Mouse (Mus musculus): Measurements from ENCODE around the gene Zfp987. TPM values are rescaled to one million over a fixed set of nuclear protein-coding genes. Genes with fewer than 3 reads are reported as not detected.
"Not testable (repeated sequence)": the region's sequence is repeated elsewhere in the genome, so short reads cannot be mapped to it uniquely, and the experiment has no call there.

The Zfp987 gene
- polyA plus RNA-seq, 1 experiment from 2014 or later = 0.35 TPM

- not testable (repeated sequence) for H3K4me3 ChIP-seq (ENCODE audit: low read length); ATAC-seq (ENCODE audit: low FRiP score, low TSS enrichment); H3K4me1 ChIP-seq (ENCODE audit: control insufficient read depth, insufficient read depth, low read length); H3K9ac ChIP-seq (ENCODE audit: low read depth, low read length); H3K27ac ChIP-seq (ENCODE audit: low read depth, low read length); H3K27me3 ChIP-seq (ENCODE audit: control insufficient read depth, insufficient read depth, low read length); H3K36me3 ChIP-seq (ENCODE audit: control insufficient read depth, insufficient read depth, low read length); H3K4me2 ChIP-seq (replicated peaks; ENCODE audit: low read depth, low read length); H3K9me3 ChIP-seq (ENCODE audit: control insufficient read depth, low read length)
- 80% methylated on average over 3 of the region's 3 CpGs for WGBS
These were observed 70.2 kb downstream of the Zfp987 start for GRCm38 (mm10) chr4:146167202-146167832.

DNA sequence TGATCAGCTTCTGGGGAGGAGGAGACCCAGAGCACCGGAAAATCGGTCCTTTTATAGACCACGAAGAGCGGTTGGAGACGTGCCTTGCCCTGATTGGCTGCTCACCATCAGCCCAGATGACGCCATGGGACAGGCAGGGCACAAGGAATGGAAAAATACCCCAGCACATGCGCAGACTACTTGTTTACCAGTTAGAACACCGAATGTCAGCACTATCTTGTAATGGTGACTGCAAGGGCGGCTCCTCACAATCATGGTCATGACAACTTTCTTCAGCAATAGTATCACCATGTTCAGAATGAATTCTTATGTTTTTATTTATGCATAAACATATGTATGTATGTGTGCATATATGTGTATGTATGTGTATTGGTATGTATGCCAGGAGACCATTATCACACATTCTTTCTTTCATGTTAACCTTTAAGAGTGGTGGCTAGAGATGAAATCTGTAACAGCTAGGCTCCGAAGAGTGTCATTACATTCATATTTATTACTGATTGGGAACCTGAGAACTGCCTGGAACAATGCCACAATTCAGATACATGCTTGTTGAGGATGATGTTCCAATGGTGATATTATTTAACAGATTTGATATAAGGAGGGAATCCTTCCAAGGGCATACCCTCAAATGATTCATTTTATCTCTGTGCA lies 70.9 kb downstream of the Zfp987 start:
- H3K27me3 ChIP-seq (ENCODE audit: control insufficient read depth, insufficient read depth, low read length); H3K27ac ChIP-seq (ENCODE audit: low read depth, low read length); H3K36me3 ChIP-seq (ENCODE audit: control insufficient read depth, insufficient read depth, low read length); H3K9me3 ChIP-seq (ENCODE audit: control insufficient read depth, low read length); H3K9ac ChIP-seq (ENCODE audit: low read depth, low read length); H3K4me3 ChIP-seq (ENCODE audit: low read length); H3K4me1 ChIP-seq (ENCODE audit: control insufficient read depth, insufficient read depth, low read length); H3K4me2 ChIP-seq (replicated peaks; ENCODE audit: low read depth, low read length): not testable (repeated sequence)
- 80% methylated on average over 10 of the region's 10 CpGs for WGBS
- 0 out of 2 replicates have a peak, but pooled peaks have one; percentile 60 for ATAC-seq (ENCODE audit: low FRiP score, low TSS enrichment)

DNA sequence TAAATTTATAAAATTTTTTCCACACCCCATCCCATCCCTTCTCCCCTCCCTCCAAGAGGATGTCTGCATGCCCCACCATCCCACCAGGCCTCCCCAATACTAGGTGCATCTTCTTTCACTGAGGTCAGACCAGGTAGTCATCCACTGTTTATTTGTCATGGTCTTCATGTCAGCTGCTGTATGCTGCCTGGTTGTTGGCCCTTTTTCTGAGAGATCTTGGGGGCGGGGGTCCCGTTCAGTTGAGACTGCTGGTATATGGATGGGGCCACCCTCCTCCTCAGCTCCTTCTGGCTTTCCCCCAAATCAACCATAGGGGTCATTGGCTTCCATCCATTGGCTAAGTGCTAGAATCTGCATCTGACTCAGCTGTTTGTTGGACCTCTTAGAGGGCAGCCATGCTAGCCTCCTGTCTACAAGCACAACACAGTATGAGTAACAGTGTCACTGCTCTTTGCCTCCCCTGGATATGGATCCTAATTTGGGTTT lies 71.7 kb downstream of the Zfp987 start:
- H3K9ac ChIP-seq (ENCODE audit: low read depth, low read length); H3K27ac ChIP-seq (ENCODE audit: low read depth, low read length); H3K27me3 ChIP-seq (ENCODE audit: control insufficient read depth, insufficient read depth, low read length); H3K36me3 ChIP-seq (ENCODE audit: control insufficient read depth, insufficient read depth, low read length); H3K4me2 ChIP-seq (replicated peaks; ENCODE audit: low read depth, low read length); H3K4me1 ChIP-seq (ENCODE audit: control insufficient read depth, insufficient read depth, low read length); H3K4me3 ChIP-seq (ENCODE audit: low read length): not testable (repeated sequence)
- peaks cover 15% of the 10 kb centered on the region for H3K9me3 ChIP-seq (ENCODE audit: control insufficient read depth, low read length)
- ATAC-seq (ENCODE audit: low FRiP score, low TSS enrichment) = peak; percentile 69; the same call in 1 of the 2 replicates
- WGBS = no CpG with 5 or more reads among the region's 2 CpGs

- H3K4me3 ChIP-seq (ENCODE audit: low read length); H3K27me3 ChIP-seq (ENCODE audit: control insufficient read depth, insufficient read depth, low read length); H3K36me3 ChIP-seq (ENCODE audit: control insufficient read depth, insufficient read depth, low read length); H3K4me2 ChIP-seq (replicated peaks; ENCODE audit: low read depth, low read length); H3K27ac ChIP-seq (ENCODE audit: low read depth, low read length); H3K4me1 ChIP-seq (ENCODE audit: control insufficient read depth, insufficient read depth, low read length); H3K9ac ChIP-seq (ENCODE audit: low read depth, low read length); H3K9me3 ChIP-seq (ENCODE audit: control insufficient read depth, low read length): not testable (repeated sequence)
- peak; percentile 64; the same call in 1 of the 2 replicates for ATAC-seq (ENCODE audit: low FRiP score, low TSS enrichment)
- WGBS = 65% methylated on average over 3 of the region's 4 CpGs
These were observed 76.5 kb downstream of the Zfp987 start for GRCm38 (mm10) chr4:146173378-146174226.

Other genes starting within 250 kb of the Zfp987 start
- gene Zfp986, start 228.5 kb upstream of the Zfp987 start, polyA plus RNA-seq (2014; fragmentation: Nextera tagmentation; extraction: Ambion mirVana) = not detected in 2 replicates
- not detected in 2 replicates for gene Zfp600, start 59.5 kb downstream of the Zfp987 start, polyA plus RNA-seq (2014; fragmentation: Nextera tagmentation; extraction: Ambion mirVana)

Measured in kidney, embryonic 14.5 days (tissue).